Mouse (Mus musculus): ENCODE measurements around the gene Slc37a4. TPM values are rescaled to one million over a fixed set of nuclear protein-coding genes. Genes with fewer than 3 reads are reported as not detected.

The Slc37a4 gene
- polyA plus RNA-seq, 1 experiment from 2014 or later = 81.4 TPM

DNA sequence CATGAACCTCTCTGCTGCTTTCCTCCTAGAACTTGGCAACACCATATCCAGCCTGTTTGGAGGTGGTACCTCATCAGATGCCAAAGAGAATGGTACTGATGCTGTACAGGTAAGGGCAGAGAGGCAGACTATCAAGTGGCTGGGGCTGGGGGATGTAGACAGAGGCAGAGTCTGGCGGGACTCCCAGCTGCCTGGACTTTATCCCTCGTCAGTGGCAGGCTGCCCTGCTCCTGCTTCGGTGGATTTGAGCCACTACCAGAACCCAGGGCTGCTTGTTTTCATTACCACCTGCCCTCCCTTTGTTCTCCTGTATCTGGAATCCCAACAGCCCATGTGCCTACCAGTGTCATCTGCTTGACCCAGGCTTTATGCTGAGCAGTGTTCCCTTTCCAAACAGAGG is 9.4 kb upstream of the Slc37a4 start:
- ATAC-seq (ENCODE audit: low read depth) = no peak; the same call in 1 of the 2 replicates
- H3K36me3 ChIP-seq (ENCODE audit: control insufficient read depth, insufficient read depth) = peaks cover 55% of the 10 kb centered on the region
- H3K27ac ChIP-seq (ENCODE audit: low read length) = no peak overlapping the region
- no peaks in the 10 kb centered on the region for H3K27me3 ChIP-seq (ENCODE audit: control insufficient read depth, insufficient read depth, low read depth, low read length)
- no peaks in the 10 kb centered on the region for H3K9me3 ChIP-seq (replicated peaks; ENCODE audit: control insufficient read depth, low read length)
- no peaks in the 10 kb centered on the region for H3K4me1 ChIP-seq (ENCODE audit: control insufficient read depth, low read depth, low read length)
- no peak overlapping the region for H3K9ac ChIP-seq (ENCODE audit: low read depth, low read length)
- no peak overlapping the region for H3K4me2 ChIP-seq (ENCODE audit: low read depth, low read length)
- H3K4me3 ChIP-seq (ENCODE audit: low read depth, low read length) = no peak overlapping the region
- 71% methylated on average over 3 of the region's 3 CpGs for WGBS (ENCODE audit: insufficient replicate concordance)

GRCm38 (mm10) chr9:44389273-44389672 is 7.4 kb upstream of the Slc37a4 start:
- no peaks in the 10 kb centered on the region for H3K9me3 ChIP-seq (replicated peaks; ENCODE audit: control insufficient read depth, low read length)
- no peak overlapping the region for H3K27ac ChIP-seq (ENCODE audit: low read length)
- no peaks in the 10 kb centered on the region for H3K4me1 ChIP-seq (ENCODE audit: control insufficient read depth, low read depth, low read length)
- peaks cover 44% of the 10 kb centered on the region for H3K36me3 ChIP-seq (ENCODE audit: control insufficient read depth, insufficient read depth)
- H3K9ac ChIP-seq (ENCODE audit: low read depth, low read length) = no peak overlapping the region
- no peaks in the 10 kb centered on the region for H3K27me3 ChIP-seq (ENCODE audit: control insufficient read depth, insufficient read depth, low read depth, low read length)
- 0 out of 2 replicates have a peak, but pooled peaks have one; percentile 10 for ATAC-seq (ENCODE audit: low read depth)
- no peak overlapping the region for H3K4me3 ChIP-seq (ENCODE audit: low read depth, low read length)
- 58% methylated on average over 8 of the region's 8 CpGs for WGBS (ENCODE audit: insufficient replicate concordance)
- H3K4me2 ChIP-seq (ENCODE audit: low read depth, low read length) = no peak overlapping the region

DNA sequence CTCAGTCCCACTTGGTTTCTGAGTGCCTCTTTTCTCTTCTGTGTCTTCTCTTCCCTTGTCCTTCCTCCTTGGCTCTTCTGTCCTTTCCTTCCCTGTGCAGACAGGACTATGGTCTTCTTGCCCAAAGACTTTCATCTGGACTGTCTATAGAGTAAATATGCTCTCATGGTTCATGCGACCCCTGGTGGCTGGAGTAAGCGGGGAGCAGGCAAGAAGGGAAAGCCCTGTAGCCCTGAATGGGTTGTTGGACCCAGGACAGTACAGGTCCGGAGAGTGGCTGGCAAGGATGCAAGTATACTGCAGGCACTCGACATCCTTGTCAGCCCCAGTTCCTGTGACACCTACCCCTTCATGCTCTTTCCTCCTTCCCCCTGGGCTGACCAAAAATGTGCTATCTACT is 5.2 kb upstream of the Slc37a4 start:
- Histone ChIP-seq H3K9me3 (replicated peaks; ENCODE audit: control insufficient read depth, low read length) (no peaks in the 10 kb centered on the region), H3K36me3 (ENCODE audit: control insufficient read depth, insufficient read depth) (peaks cover 31% of the 10 kb centered on the region), H3K27ac (ENCODE audit: low read length) (no peak overlapping the region), H3K27me3 (ENCODE audit: control insufficient read depth, insufficient read depth, low read depth, low read length) (no peaks in the 10 kb centered on the region), H3K4me2 (ENCODE audit: low read depth, low read length) (no peak overlapping the region), H3K9ac (ENCODE audit: low read depth, low read length) (no peak overlapping the region), H3K4me3 (ENCODE audit: low read depth, low read length) (no peak overlapping the region), H3K4me1 (ENCODE audit: control insufficient read depth, low read depth, low read length) (peaks cover 7% of the 10 kb centered on the region)
- peak; percentile 47 for ATAC-seq (ENCODE audit: low read depth)
- WGBS (ENCODE audit: insufficient replicate concordance) = 31% methylated on average over 4 of the region's 4 CpGs

- Histone ChIP-seq H3K4me1 (ENCODE audit: control insufficient read depth, low read depth, low read length) (peaks cover 25% of the 10 kb centered on the region), H3K9me3 (replicated peaks; ENCODE audit: control insufficient read depth, low read length) (no peaks in the 10 kb centered on the region), H3K9ac (ENCODE audit: low read depth, low read length) (peak overlapping the region; percentile 90), H3K4me3 (ENCODE audit: low read depth, low read length) (peak overlapping the region; percentile 85), H3K4me2 (ENCODE audit: low read depth, low read length) (peak overlapping the region; percentile 96), H3K27ac (ENCODE audit: low read length) (peak overlapping the region; percentile 76), H3K27me3 (ENCODE audit: control insufficient read depth, insufficient read depth, low read depth, low read length) (no peaks in the 10 kb centered on the region), H3K36me3 (ENCODE audit: control insufficient read depth, insufficient read depth) (peaks cover 21% of the 10 kb centered on the region)
- no peak for ATAC-seq (ENCODE audit: low read depth)
- 39% methylated on average over 4 of the region's 4 CpGs for WGBS (ENCODE audit: insufficient replicate concordance)
Observed at GRCm38 (mm10) chr9:44398087-44398486, 1.4 kb downstream of the Slc37a4 start.

GRCm38 (mm10) chr9:44398551-44398950 is 1.9 kb downstream of the Slc37a4 start:
- peaks cover 25% of the 10 kb centered on the region for H3K4me1 ChIP-seq (ENCODE audit: control insufficient read depth, low read depth, low read length)
- no peaks in the 10 kb centered on the region for H3K9me3 ChIP-seq (replicated peaks; ENCODE audit: control insufficient read depth, low read length)
- H3K27me3 ChIP-seq (ENCODE audit: control insufficient read depth, insufficient read depth, low read depth, low read length) = no peaks in the 10 kb centered on the region
- H3K36me3 ChIP-seq (ENCODE audit: control insufficient read depth, insufficient read depth) = peaks cover 23% of the 10 kb centered on the region
- ATAC-seq (ENCODE audit: low read depth) = no peak
- peak overlapping the region; percentile 85 for H3K4me3 ChIP-seq (ENCODE audit: low read depth, low read length)
- whole genome bisulfite sequencing (ENCODE audit: insufficient replicate concordance) = 81% methylated on average over 9 of the region's 9 CpGs
- H3K27ac ChIP-seq (ENCODE audit: low read length) = peak overlapping the region; percentile 76
- peak overlapping the region; percentile 96 for H3K4me2 ChIP-seq (ENCODE audit: low read depth, low read length)
- peak overlapping the region; percentile 50 for H3K9ac ChIP-seq (ENCODE audit: low read depth, low read length)

- ATAC-seq (ENCODE audit: low read depth) = no peak
- peaks cover 27% of the 10 kb centered on the region for H3K36me3 ChIP-seq (ENCODE audit: control insufficient read depth, insufficient read depth)
- WGBS (ENCODE audit: insufficient replicate concordance) = 82% methylated on average over 13 of the region's 13 CpGs
Observed at GRCm38 (mm10) chr9:44399114-44399794, 2.6 kb downstream of the Slc37a4 start.

DNA sequence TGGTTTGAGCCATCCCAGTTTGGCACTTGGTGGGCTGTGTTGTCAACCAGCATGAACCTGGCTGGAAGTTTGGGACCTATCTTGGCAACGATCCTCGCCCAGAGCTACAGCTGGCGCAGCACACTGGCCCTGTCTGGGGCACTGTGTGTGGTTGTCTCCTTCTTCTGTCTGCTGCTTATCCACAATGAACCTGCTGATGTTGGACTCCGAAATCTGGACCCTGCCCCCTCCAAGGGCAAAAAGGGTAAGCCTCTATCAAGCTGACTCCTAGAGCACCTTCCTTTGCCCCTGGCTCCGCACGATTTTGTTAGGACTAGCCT is 3.1 kb downstream of the Slc37a4 start:
- Histone ChIP-seq H3K9ac (ENCODE audit: low read depth, low read length) (no peak overlapping the region), H3K27me3 (ENCODE audit: control insufficient read depth, insufficient read depth, low read depth, low read length) (no peaks in the 10 kb centered on the region), H3K4me3 (ENCODE audit: low read depth, low read length) (no peak overlapping the region), H3K4me1 (ENCODE audit: control insufficient read depth, low read depth, low read length) (peaks cover 25% of the 10 kb centered on the region), H3K4me2 (ENCODE audit: low read depth, low read length) (peak overlapping the region; percentile 96), H3K27ac (ENCODE audit: low read length) (no peak overlapping the region), H3K36me3 (ENCODE audit: control insufficient read depth, insufficient read depth) (peaks cover 27% of the 10 kb centered on the region), H3K9me3 (replicated peaks; ENCODE audit: control insufficient read depth, low read length) (no peaks in the 10 kb centered on the region)
- ATAC-seq (ENCODE audit: low read depth) = no peak
- 78% methylated on average over 6 of the region's 6 CpGs for WGBS (ENCODE audit: insufficient replicate concordance)

More at GRCm38 (mm10) chr9:44399114-44399794, 2.6 kb downstream of the Slc37a4 start:
- Histone ChIP-seq H3K27me3 (ENCODE audit: control insufficient read depth, insufficient read depth, low read depth, low read length) (no peaks in the 10 kb centered on the region), H3K4me1 (ENCODE audit: control insufficient read depth, low read depth, low read length) (peaks cover 25% of the 10 kb centered on the region), H3K27ac (ENCODE audit: low read length) (no peak overlapping the region), H3K9ac (ENCODE audit: low read depth, low read length) (peak overlapping the region; percentile 50; the same call in 1 of the 2 replicates), H3K4me2 (ENCODE audit: low read depth, low read length) (peak overlapping the region; percentile 96), H3K4me3 (ENCODE audit: low read depth, low read length) (peak overlapping the region; percentile 85), H3K9me3 (replicated peaks; ENCODE audit: control insufficient read depth, low read length) (no peaks in the 10 kb centered on the region)

DNA sequence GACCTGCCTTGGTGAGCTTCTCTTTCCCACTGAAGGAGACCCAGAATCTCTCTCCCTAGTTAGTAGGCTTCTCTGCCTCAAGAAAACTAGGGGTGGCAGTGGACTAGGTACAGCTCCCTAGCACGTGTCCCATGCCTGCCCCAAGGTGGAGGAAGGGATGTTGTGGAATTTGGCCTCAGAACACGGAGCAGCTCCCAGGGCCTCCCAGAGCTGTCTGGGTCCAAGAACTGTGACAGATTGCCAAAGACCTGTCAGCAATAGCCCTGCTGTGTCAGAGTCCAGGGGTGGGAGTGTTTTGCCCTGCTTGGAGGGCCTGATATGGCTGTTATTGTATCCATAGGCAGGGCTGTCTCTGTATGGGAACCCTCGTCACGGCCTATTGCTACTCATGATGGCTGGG is 4.4 kb downstream of the Slc37a4 start:
- no peak overlapping the region for H3K4me2 ChIP-seq (ENCODE audit: low read depth, low read length)
- H3K4me3 ChIP-seq (ENCODE audit: low read depth, low read length) = no peak overlapping the region
- ATAC-seq (ENCODE audit: low read depth) = no peak
- H3K4me1 ChIP-seq (ENCODE audit: control insufficient read depth, low read depth, low read length) = peaks cover 28% of the 10 kb centered on the region
- no peaks in the 10 kb centered on the region for H3K27me3 ChIP-seq (ENCODE audit: control insufficient read depth, insufficient read depth, low read depth, low read length)
- no peak overlapping the region for H3K9ac ChIP-seq (ENCODE audit: low read depth, low read length)
- H3K9me3 ChIP-seq (replicated peaks; ENCODE audit: control insufficient read depth, low read length) = no peaks in the 10 kb centered on the region
- WGBS (ENCODE audit: insufficient replicate concordance) = 64% methylated on average over 4 of the region's 4 CpGs
- peak overlapping the region; percentile 70 for H3K27ac ChIP-seq (ENCODE audit: low read length)
- peaks cover 27% of the 10 kb centered on the region for H3K36me3 ChIP-seq (ENCODE audit: control insufficient read depth, insufficient read depth)

DNA sequence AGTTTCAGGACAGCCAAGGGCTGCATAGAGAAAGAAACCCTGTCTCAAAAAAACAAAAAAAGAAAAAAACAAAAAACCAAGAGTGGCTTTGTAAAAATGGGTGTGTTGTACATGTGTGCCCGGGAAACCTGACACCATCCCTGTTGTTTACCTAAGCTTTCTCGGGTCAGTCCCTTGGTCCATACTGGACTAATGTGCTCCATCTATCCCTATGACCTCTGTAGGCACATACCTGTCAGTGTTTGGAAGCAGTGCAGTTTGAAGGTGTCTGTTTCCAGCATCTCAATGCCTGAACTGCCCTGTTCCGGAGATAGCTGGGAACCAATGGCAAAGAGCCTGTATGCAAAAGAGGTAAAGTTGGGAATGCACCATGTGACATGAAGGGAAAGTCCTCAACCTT is 8.4 kb downstream of the Slc37a4 start:
- Histone ChIP-seq H3K9me3 (replicated peaks; ENCODE audit: control insufficient read depth, low read length) (no peaks in the 10 kb centered on the region), H3K4me2 (ENCODE audit: low read depth, low read length) (no peak overlapping the region), H3K27ac (ENCODE audit: low read length) (no peak overlapping the region), H3K4me3 (ENCODE audit: low read depth, low read length) (no peak overlapping the region), H3K9ac (ENCODE audit: low read depth, low read length) (no peak overlapping the region), H3K36me3 (ENCODE audit: control insufficient read depth, insufficient read depth) (peaks cover 35% of the 10 kb centered on the region), H3K4me1 (ENCODE audit: control insufficient read depth, low read depth, low read length) (peaks cover 21% of the 10 kb centered on the region), H3K27me3 (ENCODE audit: control insufficient read depth, insufficient read depth, low read depth, low read length) (no peaks in the 10 kb centered on the region)
- 79% methylated on average over 3 of the region's 3 CpGs for WGBS (ENCODE audit: insufficient replicate concordance)
- ATAC-seq (ENCODE audit: low read depth) = no peak

Data from liver, embryonic 16.5 days (tissue).